Mouse (Mus musculus) lung, adult 2 months (tissue): Measurements from ENCODE around the gene Slc15a2. TPM values are rescaled to one million over a fixed set of nuclear protein-coding genes. Genes with fewer than 3 reads are reported as not detected.

Source experiments
- DNase-seq: peaks from one replicate; pipeline ENCODE4 v3.0.0; 2022
- H3K4me1 ChIP-seq: fragments of 200-500 bp; 2 replicates; pipeline ENCODE4 v1.6.1; 2011; ENCODE audit warnings: low read length; ENCODE audit not compliant: control insufficient read depth, insufficient read depth
- H3K4me3 ChIP-seq: fragments of 200-500 bp; replicated peaks from 2 replicates; pipeline ENCODE3; 2011; ENCODE audit warnings: low read depth, mild to moderate bottlenecking, control low read depth, low read length; ENCODE audit errors: extremely low read depth
- CTCF ChIP-seq: fragments of 200-500 bp; IDR thresholded peaks from 2 replicates; pipeline ENCODE4 v1.5.1; 2011; ENCODE audit warnings: mild to moderate bottlenecking, low read length, control low read depth; ENCODE audit not compliant: insufficient read depth
- POLR2A ChIP-seq: fragments of 200-500 bp; IDR thresholded peaks from 2 replicates; pipeline ENCODE4 v1.6.1; 2011; ENCODE audit warnings: low read depth, mild to moderate bottlenecking, control low read depth, low read length, borderline replicate concordance; ENCODE audit errors: extremely low read depth
- WGBS: fragments of 180-500 bp; shearing (Covaris S2); methylation state at CpG from one replicate; pipeline ENCODE4 v1.1.7; 2018; 5-methylcytosine and 5-hydroxymethylcytosine counted together
- polyA plus RNA-seq: library from polyadenylated mRNA; depleted of rRNA; stranded (reverse); fragments of >200 nt; gene quantifications from 2 replicates; pipeline ENCODE4 v1.2.3, GENCODE M21; 2012; rRNA removed

Gene Slc15a2
- 9.0 and 13.9 TPM in 2 replicates for polyA plus RNA-seq

DNA sequence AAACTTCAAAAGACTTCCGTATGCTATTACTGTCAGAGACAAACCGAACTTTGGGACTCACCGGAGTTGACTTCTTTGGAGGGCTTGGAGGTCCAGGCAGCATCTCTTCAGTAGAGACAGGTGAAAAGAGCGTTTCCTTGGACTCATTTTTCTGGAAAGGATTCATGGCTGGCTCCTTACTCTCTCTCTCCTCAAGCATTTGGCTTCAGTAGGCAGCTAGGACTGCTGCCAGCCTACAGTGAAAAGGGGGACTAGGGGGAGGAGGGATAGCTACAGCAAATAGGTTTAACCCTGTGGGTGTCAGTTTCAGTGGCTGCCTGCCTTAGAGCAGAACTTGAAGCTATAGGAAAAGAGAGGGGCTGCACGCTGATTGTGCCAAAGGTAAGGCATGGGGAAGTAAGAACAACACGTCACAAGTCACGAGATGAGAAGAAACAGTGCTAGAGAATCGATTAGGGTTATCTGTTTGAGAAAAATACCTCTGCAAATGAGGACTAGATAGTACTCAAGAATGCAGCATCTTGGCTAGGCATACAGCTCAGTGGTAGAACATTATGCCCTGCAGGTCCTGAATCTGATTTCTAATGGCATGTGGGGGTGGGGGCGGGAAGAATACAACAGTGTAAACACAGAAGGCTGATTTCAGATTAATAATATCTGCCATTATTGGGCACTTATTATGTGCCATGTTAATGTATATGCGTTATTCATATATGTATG, at the start of gene Slc15a2:
TSS of gene Slc15a2 (minus strand) at position 369 of the 720 bp plus-strand sequence.
- Histone ChIP-seq H3K4me1 (no peaks in the 10 kb centered on the region), H3K4me3 (peak within 1 kb of the TSS; percentile 56)
- peak; percentile 25 for DNase-seq
- no peak for TF ChIP-seq CTCF
- TF ChIP-seq POLR2A = no peak
- WGBS = 51% methylated on average over 10 of the region's 10 CpGs

DNA sequence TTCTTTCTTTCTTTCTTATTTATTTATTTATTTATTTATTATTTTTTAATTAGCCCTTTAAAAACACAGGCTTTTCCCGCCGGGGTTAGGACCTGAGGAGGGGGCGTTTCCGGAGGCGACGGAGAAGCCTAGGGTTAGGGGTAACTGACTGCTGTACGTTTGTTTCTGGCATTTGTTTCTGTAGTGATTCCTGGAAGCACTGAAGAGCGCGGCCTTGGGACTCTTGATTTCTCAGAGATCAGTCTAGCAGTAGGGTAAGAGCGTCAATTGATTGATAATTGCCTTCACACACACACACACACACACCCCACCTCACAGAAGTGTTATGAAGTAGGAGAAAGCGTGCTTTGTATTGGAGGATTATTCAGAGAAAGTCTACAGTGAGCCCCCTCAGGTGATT, 44.1 kb upstream of the Slc15a2 start:
- Histone ChIP-seq H3K4me3 (peak overlapping the region; percentile 99), H3K4me1 (peaks cover 3% of the 10 kb centered on the region; the same call in 1 of the 2 replicates)
- WGBS = 11% methylated on average over 11 of the region's 11 CpGs
- no peak for TF ChIP-seq CTCF
- no peak for TF ChIP-seq POLR2A
- DNase-seq = no peak

- whole genome bisulfite sequencing = 1% methylated on average over 64 of the region's 64 CpGs
- peaks cover 3% of the 10 kb centered on the region; the same call in 1 of the 2 replicates for H3K4me1 ChIP-seq
- peak within 1 kb of the TSS; percentile 99 for H3K4me3 ChIP-seq
- TF ChIP-seq POLR2A (peak; percentile 50; the same call in 1 of the 2 replicates), CTCF (no peak)
- DNase-seq = peak; percentile 79
Measured at GRCm38 (mm10) chr16:36828054-36828786, 43.5 kb upstream of the Slc15a2 start, which contains the start of gene Iqcb1. Gene Iqcb1, plus strand, starts transcription at chr16:36828385.

DNA sequence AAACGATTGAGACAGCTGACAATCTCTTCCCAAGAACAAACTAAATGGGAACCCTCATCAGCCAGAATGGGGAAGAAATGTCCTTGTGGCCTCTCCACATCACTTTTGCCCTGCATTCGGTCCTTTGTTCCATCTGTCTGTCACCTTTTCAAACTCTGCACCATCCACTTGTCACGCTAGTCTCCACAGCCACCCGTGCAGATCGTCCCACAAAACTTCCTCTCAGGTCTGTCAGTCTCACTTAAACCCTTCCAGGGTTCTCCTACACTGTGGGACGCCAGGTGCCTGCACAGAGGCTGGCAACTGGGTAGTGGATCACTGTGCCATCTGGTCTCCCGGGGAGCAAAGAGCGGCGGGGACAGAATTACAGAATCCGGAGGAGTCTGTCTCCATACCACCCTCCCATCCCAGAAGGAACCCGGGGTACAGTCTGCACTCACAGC, 42.9 kb upstream of the Slc15a2 start:
- DNase-seq = no peak
- 8% methylated on average over 11 of the region's 11 CpGs for WGBS
- TF ChIP-seq CTCF = no peak
- no peak for TF ChIP-seq POLR2A
- Histone ChIP-seq H3K4me1 (peaks cover 3% of the 10 kb centered on the region; the same call in 1 of the 2 replicates), H3K4me3 (peak overlapping the region; percentile 72)

DNA sequence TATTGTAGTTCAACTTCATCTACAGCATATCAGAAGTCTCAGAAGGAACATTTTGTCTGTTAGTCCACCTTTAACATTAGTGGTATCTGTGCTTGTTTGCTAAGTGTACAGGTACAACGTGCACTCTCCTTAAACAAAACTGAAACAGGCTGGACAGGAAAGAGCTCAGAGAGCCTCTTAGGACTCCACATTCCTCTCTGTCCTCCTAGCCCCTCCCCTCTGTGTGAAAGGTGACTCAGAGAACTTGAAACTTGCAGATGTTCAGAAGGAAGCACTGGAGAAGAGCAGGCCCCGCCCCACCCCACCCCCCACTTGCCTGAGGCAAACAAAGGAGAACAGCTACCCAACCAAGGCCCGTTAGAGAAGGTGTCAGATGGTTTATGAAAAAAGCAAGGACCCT, 36.7 kb upstream of the Slc15a2 start:
- TF ChIP-seq POLR2A (no peak), CTCF (no peak)
- DNase-seq = no peak
- H3K4me3 ChIP-seq = no peak overlapping the region
- no peaks in the 10 kb centered on the region for H3K4me1 ChIP-seq
- WGBS = 7% methylated on average over 3 of the region's 3 CpGs

- 68% methylated on average over 3 of the region's 3 CpGs for WGBS
- H3K4me3 ChIP-seq = no peak overlapping the region
- no peaks in the 10 kb centered on the region for H3K4me1 ChIP-seq
- no peak for TF ChIP-seq CTCF
- TF ChIP-seq POLR2A = no peak
- DNase-seq = no peak
Measured at GRCm38 (mm10) chr16:36820747-36821146, 36.0 kb upstream of the Slc15a2 start.

DNA sequence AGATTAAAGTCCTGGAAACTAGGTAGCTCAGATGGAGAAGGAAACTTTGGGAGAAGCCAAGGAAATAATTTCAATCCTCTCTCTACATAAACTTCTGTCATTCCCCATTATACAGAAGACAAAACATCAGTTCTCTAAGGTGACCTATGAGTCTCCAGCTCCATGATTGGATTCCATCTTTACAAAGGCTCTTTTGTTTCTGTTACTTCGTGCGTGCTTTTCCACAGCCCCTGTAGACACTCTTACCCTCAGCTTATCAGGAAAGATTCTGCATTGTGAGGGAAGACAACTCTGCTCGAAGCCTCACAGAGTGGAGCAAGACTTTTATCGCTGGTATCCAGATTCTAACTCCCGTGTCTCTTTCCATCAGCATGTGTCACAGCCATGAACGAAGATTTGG, 35.3 kb upstream of the Slc15a2 start:
- Histone ChIP-seq H3K4me1 (no peaks in the 10 kb centered on the region), H3K4me3 (no peak overlapping the region)
- 73% methylated on average over 6 of the region's 6 CpGs for WGBS
- TF ChIP-seq CTCF (no peak), POLR2A (no peak)
- DNase-seq = no peak

DNA sequence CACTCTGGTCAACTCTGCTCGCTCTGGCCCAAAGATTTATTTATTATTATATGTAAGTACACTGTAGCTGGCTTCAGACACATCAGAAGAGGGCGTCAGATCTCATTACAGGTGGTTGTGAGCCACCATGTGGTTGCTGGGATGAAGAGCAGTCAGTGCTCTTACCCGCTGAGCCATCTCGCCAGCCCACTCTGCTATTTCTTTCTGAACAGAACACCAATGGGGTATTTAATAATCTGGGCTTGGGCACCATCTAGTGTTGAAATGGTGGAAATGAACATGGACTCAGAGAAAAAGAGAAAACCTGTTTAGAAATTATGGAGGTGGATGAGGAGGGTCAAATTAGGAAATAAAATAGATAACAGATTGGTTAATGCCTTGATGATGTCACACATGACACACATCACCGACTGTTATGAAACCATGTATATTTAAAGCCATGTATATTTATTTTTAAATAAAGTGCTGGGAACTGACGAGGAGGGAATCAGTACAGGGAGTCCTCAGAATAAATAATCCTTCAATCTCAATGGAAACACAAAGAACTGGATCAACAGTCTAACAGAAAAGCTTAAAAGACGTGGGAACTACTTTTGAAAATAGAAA, 32.7 kb upstream of the Slc15a2 start:
- TF ChIP-seq POLR2A (no peak), CTCF (peak; percentile 52)
- DNase-seq = peak; percentile 37
- H3K4me3 ChIP-seq = no peak overlapping the region
- WGBS = 14% methylated on average over 7 of the region's 7 CpGs
- no peaks in the 10 kb centered on the region for H3K4me1 ChIP-seq

DNA sequence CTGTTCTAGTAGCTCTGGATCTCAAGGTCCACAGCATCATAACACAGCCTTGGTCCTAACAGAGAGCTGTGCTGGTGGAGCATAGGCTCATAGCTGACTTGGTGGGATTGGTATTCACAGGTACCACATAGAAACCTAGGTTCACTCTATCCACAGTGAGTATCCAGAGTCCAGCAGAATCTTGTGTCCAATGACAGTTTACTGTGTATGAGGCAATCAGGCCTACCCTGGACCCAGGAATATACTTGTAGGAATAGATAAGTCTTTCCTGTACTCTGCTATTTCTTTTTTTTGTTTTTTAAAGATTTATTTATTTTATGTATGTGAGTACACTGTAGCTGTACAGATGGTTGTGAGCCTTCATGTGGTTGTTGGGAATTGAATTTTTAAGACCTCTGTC, 32.2 kb upstream of the Slc15a2 start:
- Histone ChIP-seq H3K4me3 (no peak overlapping the region), H3K4me1 (no peaks in the 10 kb centered on the region)
- TF ChIP-seq POLR2A (no peak), CTCF (no peak)
- DNase-seq = no peak

GRCm38 (mm10) chr16:36813680-36814079, 28.9 kb upstream of the Slc15a2 start:
- DNase-seq = no peak
- no peak for TF ChIP-seq CTCF
- TF ChIP-seq POLR2A = no peak
- 72% methylated on average over 3 of the region's 3 CpGs for WGBS
- Histone ChIP-seq H3K4me1 (no peaks in the 10 kb centered on the region), H3K4me3 (no peak overlapping the region)
